Mouse (Mus musculus) heart, postnatal 0 days (tissue): ENCODE data around the gene Serpinf2.

Experiments used
- CTCF ChIP-seq: IDR thresholded peaks from 2 replicates; pipeline ENCODE4 v1.5.1; 2016; ENCODE audit warnings: antibody characterized with exemption, control low read depth, low read depth
- EP300 ChIP-seq: IDR thresholded peaks from 2 replicates; pipeline ENCODE4 v1.6.1; 2016; ENCODE audit warnings: antibody characterized with exemption, low read depth

DNA sequence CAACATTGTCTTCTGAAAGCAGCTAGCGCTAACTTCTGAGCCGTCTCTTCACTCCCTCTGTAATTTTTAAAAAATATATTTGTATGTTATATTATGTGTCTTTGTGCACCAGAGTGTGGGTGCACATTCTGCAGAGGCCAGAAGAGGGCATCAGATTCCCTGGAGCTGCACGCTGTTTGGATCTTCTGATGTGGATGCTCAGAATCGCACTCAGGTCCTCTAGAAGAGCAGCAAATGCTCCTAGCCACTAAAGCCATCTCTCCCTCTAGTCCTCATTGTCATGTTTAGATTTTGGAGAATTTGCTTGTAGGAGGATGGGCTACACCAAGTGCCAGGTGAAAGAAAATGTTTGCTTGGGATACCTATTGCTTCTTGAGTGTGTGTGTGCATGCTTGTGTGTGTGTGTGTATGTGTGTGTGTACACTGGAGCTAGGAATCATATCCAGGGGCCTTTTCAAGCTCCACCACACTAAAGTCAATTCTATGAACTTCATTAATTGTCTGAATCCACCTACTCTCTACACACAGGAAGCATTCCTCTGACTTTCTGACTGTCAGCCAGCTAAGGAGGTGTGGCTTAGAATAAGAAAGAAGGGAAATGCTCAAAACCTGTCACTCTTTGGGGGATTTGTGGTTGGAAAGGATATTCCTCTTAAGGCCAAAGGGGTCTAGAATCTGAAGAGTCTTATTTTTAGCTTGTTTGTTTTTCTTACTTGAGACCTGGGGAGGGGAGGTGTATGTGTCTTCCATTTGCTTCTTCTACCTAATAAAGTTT is 27.5 kb upstream of the Serpinf2 start:
- TF ChIP-seq CTCF (no peak), EP300 (no peak)
